Mouse (Mus musculus) cortical plate, adult 2 months (tissue): ENCODE measurements at regions not wholly inside any gene's neighbourhood (a gene's known extent, or its start where the extent isn't known, plus 50 kb on each side); places are given as distances from the start of the nearest gene placed in this dataset.
"Not testable (repeated sequence)": the region's sequence is repeated elsewhere in the genome, so short reads cannot be mapped to it uniquely, and the experiment has no call there.

Experiments
- H3K27ac ChIP-seq: fragments of 200-500 bp; 2 replicates; pipeline ENCODE4 v1.5.1; 2012; ENCODE audit warnings: low read length, control low read depth, inconsistent platforms; ENCODE audit not compliant: insufficient read depth
- H3K4me1 ChIP-seq: fragments of 200-500 bp; 2 replicates; pipeline ENCODE4 v1.6.1; 2011; ENCODE audit warnings: low read length; ENCODE audit not compliant: control insufficient read depth, insufficient read depth
- H3K4me3 ChIP-seq: fragments of 200-500 bp; 2 replicates; pipeline ENCODE4 v1.5.1; 2011; ENCODE audit warnings: mild to moderate bottlenecking, low read length, control low read depth; ENCODE audit not compliant: insufficient read depth
- CTCF ChIP-seq: fragments of 200-500 bp; IDR thresholded peaks from 2 replicates; pipeline ENCODE4 v1.5.1; 2011; ENCODE audit warnings: mild to moderate bottlenecking, control low read depth, low read length; ENCODE audit not compliant: insufficient read depth; ENCODE audit errors: extremely low read depth
- POLR2A ChIP-seq: fragments of 200-500 bp; IDR thresholded peaks from 2 replicates; pipeline ENCODE4 v1.6.1; 2011; ENCODE audit warnings: mild to moderate bottlenecking, low read length, control low read depth; ENCODE audit not compliant: insufficient read depth; ENCODE audit errors: extremely low read depth

DNA sequence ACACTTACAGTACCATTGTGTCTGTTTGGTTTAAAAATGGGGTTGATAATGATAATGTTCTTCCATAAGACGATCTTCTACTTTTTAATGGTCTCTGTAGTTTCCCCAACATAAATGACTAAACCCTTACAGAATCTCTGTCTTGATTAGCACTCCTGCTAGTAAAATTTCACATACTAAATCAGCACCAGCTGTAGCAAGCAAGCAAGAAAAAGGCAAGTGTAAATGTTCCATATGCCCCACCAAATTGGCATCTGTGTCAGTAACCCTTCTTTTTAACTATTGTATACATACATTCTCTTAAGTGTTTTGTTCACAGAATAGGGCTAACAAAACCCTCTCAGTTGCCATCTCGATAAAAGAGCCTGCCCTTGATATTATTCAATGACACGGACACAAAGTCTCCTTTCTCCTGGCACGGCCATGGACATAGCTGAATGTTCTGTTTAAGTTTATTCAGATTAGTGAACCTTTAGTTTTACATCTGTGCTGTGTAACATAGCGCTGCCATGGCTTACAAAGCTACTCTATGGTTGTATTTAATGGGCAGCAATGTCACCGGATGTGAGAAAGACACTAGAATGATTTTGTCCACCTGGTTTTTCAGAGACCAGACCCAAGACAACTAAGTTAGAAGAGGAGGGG is 414.3 kb downstream of the Gtdc1 start:
- TF ChIP-seq CTCF = no peak
- no peak for TF ChIP-seq POLR2A
- no peak overlapping the region for H3K4me3 ChIP-seq
- H3K4me1 ChIP-seq = no peaks in the 10 kb centered on the region
- H3K27ac ChIP-seq = no peak overlapping the region

DNA sequence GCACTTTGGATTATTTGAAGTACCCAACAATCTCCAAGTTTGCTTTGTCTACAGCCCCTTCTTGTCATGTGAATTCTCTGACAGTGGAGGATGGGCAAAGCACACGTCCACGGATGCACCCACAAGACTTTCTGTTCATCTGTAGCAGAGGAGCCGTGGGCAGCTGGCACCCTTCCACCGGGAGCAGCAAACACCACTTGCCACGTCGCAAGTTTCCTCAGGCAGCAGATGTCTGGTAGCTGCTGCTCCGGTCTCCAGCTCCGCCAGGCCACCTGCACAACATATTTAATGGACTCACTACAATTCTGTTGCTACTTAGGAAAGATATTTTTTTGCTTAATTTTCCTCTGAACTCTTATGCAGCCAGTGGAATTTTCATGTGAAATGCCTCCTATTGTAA is 415.1 kb downstream of the Gtdc1 start:
- Histone ChIP-seq H3K4me3 (no peak overlapping the region), H3K27ac (no peak overlapping the region)

DNA sequence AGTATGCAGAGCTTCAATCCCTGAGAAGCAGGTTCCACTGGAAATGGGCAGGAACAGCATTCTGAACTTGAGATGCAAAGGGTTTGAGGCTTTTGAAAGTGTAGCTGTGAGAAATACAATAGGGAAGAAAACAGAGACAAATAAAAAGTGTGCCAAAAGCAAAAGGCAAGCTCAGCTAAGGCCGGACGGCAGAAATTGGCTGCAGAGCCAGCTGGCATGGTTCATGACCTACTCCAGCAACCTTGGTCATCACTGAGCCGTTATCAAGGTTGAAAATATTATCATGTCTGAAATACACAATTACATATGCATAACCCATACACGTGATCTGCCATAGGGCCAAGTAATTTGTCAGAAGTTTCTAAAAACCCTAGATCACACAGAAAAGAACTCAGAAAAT is 418.4 kb downstream of the Gtdc1 start:
- Histone ChIP-seq H3K4me1 (no peaks in the 10 kb centered on the region), H3K4me3 (no peak overlapping the region), H3K27ac (no peak overlapping the region)
- no peak for TF ChIP-seq POLR2A
- no peak for TF ChIP-seq CTCF

More for the DNA sequence above, 415.1 kb downstream of the Gtdc1 start:
- H3K4me1 ChIP-seq = no peaks in the 10 kb centered on the region
- TF ChIP-seq POLR2A (no peak), CTCF (no peak)

- TF ChIP-seq CTCF (no peak), POLR2A (no peak)
- Histone ChIP-seq H3K4me3 (no peak overlapping the region), H3K27ac (no peak overlapping the region), H3K4me1 (no peaks in the 10 kb centered on the region)
These were observed 423.2 kb downstream of the Gtdc1 start for GRCm38 (mm10) chr2:44504273-44504672.

DNA sequence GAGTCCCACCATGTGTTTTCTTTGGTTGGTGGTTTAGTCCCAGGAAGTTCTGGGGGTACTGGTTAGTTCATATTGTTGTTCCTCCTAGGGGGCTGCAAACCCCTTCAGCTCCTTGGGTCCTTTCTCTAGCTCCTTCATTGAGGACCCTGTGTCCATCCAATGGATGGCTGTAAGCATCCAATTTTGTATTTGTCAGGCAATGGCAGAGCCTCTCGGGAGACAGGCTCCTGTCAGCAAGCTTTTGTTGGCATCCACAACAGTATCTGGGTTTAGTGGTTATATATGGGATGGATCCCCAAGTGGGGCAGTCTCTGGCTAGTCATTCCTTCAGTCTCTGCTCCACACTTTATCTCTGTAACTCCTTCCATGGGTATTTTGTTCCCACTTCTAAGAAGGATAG is 436.7 kb downstream of the Gtdc1 start:
- not testable (repeated sequence) for H3K27ac ChIP-seq, H3K4me3 ChIP-seq, H3K4me1 ChIP-seq

DNA sequence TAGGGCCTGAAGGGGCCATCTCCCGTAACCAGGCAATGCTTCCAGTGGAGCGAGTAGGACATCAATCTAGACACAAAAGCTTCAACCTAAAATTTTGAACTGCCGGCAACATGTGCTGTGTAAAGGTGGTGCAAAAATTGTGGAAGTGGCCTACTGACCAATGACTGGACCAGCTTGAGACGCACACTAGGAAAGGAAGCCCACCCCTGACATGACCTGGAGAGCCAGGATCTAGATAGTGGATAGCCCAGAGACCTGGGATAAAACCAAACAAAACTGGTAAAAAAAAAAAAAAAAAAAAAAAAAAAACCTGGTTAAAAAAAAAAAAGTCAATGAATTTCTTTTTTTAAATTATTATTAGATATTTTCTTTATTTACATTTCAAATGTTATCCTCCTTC is 437.2 kb downstream of the Gtdc1 start:
- TF ChIP-seq POLR2A = no peak
- TF ChIP-seq CTCF = no peak
- Histone ChIP-seq H3K27ac (no peak overlapping the region), H3K4me3 (no peak overlapping the region), H3K4me1 (no peaks in the 10 kb centered on the region)

- no peak for TF ChIP-seq CTCF
- no peak for TF ChIP-seq POLR2A
- Histone ChIP-seq H3K27ac (no peak overlapping the region), H3K4me3 (peak overlapping the region; percentile 47), H3K4me1 (no peaks in the 10 kb centered on the region)
These were observed 441.6 kb downstream of the Gtdc1 start for GRCm38 (mm10) chr2:44485880-44486279.

DNA sequence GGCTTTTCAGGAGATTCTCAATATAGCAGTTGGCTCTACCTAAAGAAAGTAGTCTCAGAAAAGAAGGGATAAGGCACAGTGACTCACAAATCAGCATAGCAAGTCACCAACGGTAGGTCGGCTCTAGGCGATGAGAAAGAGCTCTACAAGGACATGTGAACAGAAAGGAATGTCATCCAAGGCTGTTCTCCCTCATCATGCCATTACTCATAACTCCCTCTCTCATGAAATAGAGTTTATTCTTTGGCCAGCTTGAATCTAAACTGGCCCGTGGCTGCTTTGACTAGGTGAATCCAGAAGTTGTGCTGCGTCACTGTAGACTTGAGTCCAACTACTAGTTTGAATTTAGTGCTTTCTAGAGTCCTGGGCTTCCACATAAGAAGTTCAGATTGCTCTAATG is 447.7 kb downstream of the Gtdc1 start:
- TF ChIP-seq CTCF = no peak
- no peak for TF ChIP-seq POLR2A
- H3K4me1 ChIP-seq = no peaks in the 10 kb centered on the region

GRCm38 (mm10) chr2:44475456-44475855 is 452.0 kb downstream of the Gtdc1 start:
- H3K4me1 ChIP-seq = no peaks in the 10 kb centered on the region
- TF ChIP-seq CTCF = no peak
- TF ChIP-seq POLR2A = no peak
- no peak overlapping the region for H3K27ac ChIP-seq
- H3K4me3 ChIP-seq = no peak overlapping the region

More for the DNA sequence above, 447.7 kb downstream of the Gtdc1 start:
- Histone ChIP-seq H3K27ac (no peak overlapping the region), H3K4me3 (no peak overlapping the region)

- H3K4me1 ChIP-seq = no peaks in the 10 kb centered on the region
- H3K4me3 ChIP-seq = no peak overlapping the region
- H3K27ac ChIP-seq = no peak overlapping the region
- TF ChIP-seq CTCF (no peak), POLR2A (no peak)
These were observed 452.8 kb downstream of the Gtdc1 start for GRCm38 (mm10) chr2:44474653-44475052.
